Comparison of ENCODE assay signal across 8 mouse cellular contexts in genomic region chr2:76968919-76969318, GRCm38 (mm10). TPM values are rescaled to one million over a fixed set of nuclear protein-coding genes. Genes with fewer than 3 reads are reported as not detected.
A peak's percentile ranks its signal among the peaks of the same experiment; 100 is the strongest.
DNase-seq lines count a peak whose midpoint lies in the region; ATAC-seq and TF ChIP-seq lines count a peak whose summit lies in the region.

No protein-coding gene starts in this region.

- H3K9ac ChIP-seq in forebrain, embryonic 14.5 days (ENCODE audit: low read length), result no peak overlapping the region
- H3K9ac ChIP-seq in intestine, postnatal 0 days (ENCODE audit: low read depth, low read length), result no peak overlapping the region
- H3K9ac ChIP-seq in midbrain, embryonic 12.5 days (replicated peaks), result no peak overlapping the region

- 26% methylated on average over 8 of the region's 8 CpGs for WGBS in forebrain, embryonic 14.5 days
- 22% methylated on average over 8 of the region's 8 CpGs for WGBS in intestine, postnatal 0 days
- WGBS in midbrain, embryonic 12.5 days, result 31% methylated on average over 8 of the region's 8 CpGs

- peak; percentile 84 for ATAC-seq in cerebellum, adult (ENCODE audit: insufficient number of reproducible peaks, low FRiP score, low TSS enrichment)
- ATAC-seq in forebrain, embryonic 14.5 days, result peak; percentile 75; the same call in 1 of the 2 replicates
- no peak for ATAC-seq in intestine, postnatal 0 days
- ATAC-seq in midbrain, embryonic 12.5 days (ENCODE audit: low FRiP score, low read depth), result peak; percentile 82

- no peak overlapping the region for H3K4me2 ChIP-seq in forebrain, embryonic 14.5 days (ENCODE audit: low read length)
- H3K4me2 ChIP-seq in intestine, postnatal 0 days (replicated peaks; ENCODE audit: low read depth), result no peak overlapping the region
- no peak overlapping the region for H3K4me2 ChIP-seq in midbrain, embryonic 12.5 days (replicated peaks)

- DNase-seq in gastrocnemius, adult 2 months, result peak; percentile 73
- DNase-seq in gastrocnemius, postnatal 36 days, result no peak
- DNase-seq in forebrain, embryonic 14.5 days (ENCODE audit: low spot score), result peak; percentile 82
- DNase-seq in left cerebral cortex, postnatal 14 days (ENCODE audit: low spot score in 2 of 2), result peak; percentile 69 to 88
- DNase-seq in spleen, postnatal 10 days (ENCODE audit: low spot score in 2 of 2), result peak; percentile 5 to 58

- H3K27ac ChIP-seq in gastrocnemius, adult 2 months, result peak overlapping the region; percentile 81
- H3K27ac ChIP-seq in forebrain, embryonic 14.5 days (ENCODE audit: low read depth, low read length), result no peak overlapping the region
- H3K27ac ChIP-seq in intestine, postnatal 0 days (ENCODE audit: low read depth, low read length), result no peak overlapping the region
- no peak overlapping the region for H3K27ac ChIP-seq in midbrain, embryonic 12.5 days (replicated peaks)

- peak overlapping the region; percentile 81 for H3K4me3 ChIP-seq in gastrocnemius, adult 2 months
- H3K4me3 ChIP-seq in forebrain, embryonic 14.5 days (ENCODE audit: low read depth, low read length), result no peak overlapping the region
- H3K4me3 ChIP-seq in intestine, postnatal 0 days (ENCODE audit: low read depth, low read length), result no peak overlapping the region
- H3K4me3 ChIP-seq in midbrain, embryonic 12.5 days, result no peak overlapping the region

- no peaks in the 10 kb centered on the region for H3K9me3 ChIP-seq in forebrain, embryonic 14.5 days (replicated peaks; ENCODE audit: control insufficient read depth, low read length)
- H3K9me3 ChIP-seq in intestine, postnatal 0 days (ENCODE audit: control insufficient read depth), result no peaks in the 10 kb centered on the region
- no peaks in the 10 kb centered on the region for H3K9me3 ChIP-seq in midbrain, embryonic 12.5 days

- peak; percentile 80 for TF ChIP-seq CTCF in gastrocnemius, adult 2 months (IDR thresholded peaks at IDR 0.05)
- peak; percentile 87 for TF ChIP-seq CTCF in intestine, postnatal 0 days (IDR thresholded peaks at IDR 0.05; ENCODE audit: low read depth)

- H3K36me3 ChIP-seq in forebrain, embryonic 14.5 days (ENCODE audit: control insufficient read depth, insufficient read depth, low read length), result no peaks in the 10 kb centered on the region
- no peaks in the 10 kb centered on the region for H3K36me3 ChIP-seq in intestine, postnatal 0 days (ENCODE audit: control insufficient read depth, insufficient read depth)
- no peaks in the 10 kb centered on the region for H3K36me3 ChIP-seq in midbrain, embryonic 12.5 days

- no peaks in the 10 kb centered on the region for H3K27me3 ChIP-seq in forebrain, embryonic 14.5 days (replicated peaks; ENCODE audit: control insufficient read depth, insufficient read depth, low read length)
- H3K27me3 ChIP-seq in intestine, postnatal 0 days (replicated peaks; ENCODE audit: control insufficient read depth, insufficient read depth, low read length), result no peaks in the 10 kb centered on the region
- H3K27me3 ChIP-seq in midbrain, embryonic 12.5 days, result no peaks in the 10 kb centered on the region

- no peaks in the 10 kb centered on the region for H3K4me1 ChIP-seq in forebrain, embryonic 14.5 days (ENCODE audit: control insufficient read depth, insufficient read depth, low read length)
- no peaks in the 10 kb centered on the region for H3K4me1 ChIP-seq in intestine, postnatal 0 days (replicated peaks; ENCODE audit: control insufficient read depth, insufficient read depth, low read length)
- no peaks in the 10 kb centered on the region for H3K4me1 ChIP-seq in midbrain, embryonic 12.5 days

- intact Hi-C loops in gastrocnemius, adult 2 months (cut with DNase I), result loop anchor here (1.0 kb wide), 1 partner anchor 40 kb away; no protein-coding TSS in a partner anchor
- intact Hi-C loops in gastrocnemius, postnatal 36 days (cut with DNase I), result no loop called here
- intact Hi-C loops in left cerebral cortex, postnatal 14 days (cut with DNase I), result no loop called here

RNA-seq across cellular contexts. Expression of gene Ttn, which starts 13.4 kb away (rescaled TPM):
- total RNA-seq in gastrocnemius, adult 2 months (2021), result 1,000 to 10,000 TPM; 6,941 to 7,187 TPM
- total RNA-seq in gastrocnemius, postnatal 36 days (2021), result 1,000 to 10,000 TPM; 5,564 to 7,487 TPM
- 0.09 and 0.23 TPM in 2 replicates for polyA plus RNA-seq in forebrain, embryonic 14.5 days (2014; fragmentation: Nextera tagmentation; extraction: Ambion mirVana)
- 0.01 and 0.20 TPM in 2 replicates for polyA plus RNA-seq in intestine, postnatal 0 days (2015; fragmentation: Nextera tagmentation; extraction: Ambion mirVana)
- total RNA-seq in left cerebral cortex, postnatal 14 days (2021), result 1 to 10 TPM in 1 of 2 experiments, under 1 TPM in 1; 0.64 to 1.8 TPM
- 0.45 and 0.52 TPM in 2 replicates for polyA plus RNA-seq in midbrain, embryonic 12.5 days (2016; fragmentation: Nextera tagmentation; extraction: Ambion mirVana)

Comparison
In these comparisons a context has a peak if more than half of its experiments do, and no peak if none do; other contexts are left out.
1. DNase-seq: peak in gastrocnemius, adult 2 months (single experiment), forebrain, embryonic 14.5 days (single experiment), left cerebral cortex, postnatal 14 days (2 of 2) and spleen, postnatal 10 days (2 of 2); none in gastrocnemius, postnatal 36 days (0 of 2).
2. RNA of gene Ttn, which starts 13.4 kb away (total RNA-seq): 5,564 to 7,487 TPM in gastrocnemius, postnatal 36 days and 6,941 to 7,187 TPM in gastrocnemius, adult 2 months; 0.64 to 1.8 TPM in left cerebral cortex, postnatal 14 days; every median in the first group is over 1,000 times any median in the second.